Mouse (Mus musculus) bone marrow macrophage, adult 2 months (primary cell): ENCODE results near the gene Gm38431.

Experiments
- CTCF ChIP-seq: IDR thresholded peaks from 2 replicates; pipeline ENCODE4 v1.5.1; 2012; ENCODE audit warnings: low read depth, mild to moderate bottlenecking, low read length, moderate library complexity
- POLR2A ChIP-seq: IDR thresholded peaks from 2 replicates; pipeline ENCODE4 v1.6.1; 2012; ENCODE audit warnings: mild to moderate bottlenecking, low read depth, low read length, borderline replicate concordance

- TF ChIP-seq CTCF (no peak), POLR2A (no peak)
Measured at GRCm38 (mm10) chr9:21025258-21025810, 66.5 kb downstream of the Gm38431 start.
